Mouse (Mus musculus): Measurements from ENCODE around the gene Bcl6.

Bcl6 gene

DNA sequence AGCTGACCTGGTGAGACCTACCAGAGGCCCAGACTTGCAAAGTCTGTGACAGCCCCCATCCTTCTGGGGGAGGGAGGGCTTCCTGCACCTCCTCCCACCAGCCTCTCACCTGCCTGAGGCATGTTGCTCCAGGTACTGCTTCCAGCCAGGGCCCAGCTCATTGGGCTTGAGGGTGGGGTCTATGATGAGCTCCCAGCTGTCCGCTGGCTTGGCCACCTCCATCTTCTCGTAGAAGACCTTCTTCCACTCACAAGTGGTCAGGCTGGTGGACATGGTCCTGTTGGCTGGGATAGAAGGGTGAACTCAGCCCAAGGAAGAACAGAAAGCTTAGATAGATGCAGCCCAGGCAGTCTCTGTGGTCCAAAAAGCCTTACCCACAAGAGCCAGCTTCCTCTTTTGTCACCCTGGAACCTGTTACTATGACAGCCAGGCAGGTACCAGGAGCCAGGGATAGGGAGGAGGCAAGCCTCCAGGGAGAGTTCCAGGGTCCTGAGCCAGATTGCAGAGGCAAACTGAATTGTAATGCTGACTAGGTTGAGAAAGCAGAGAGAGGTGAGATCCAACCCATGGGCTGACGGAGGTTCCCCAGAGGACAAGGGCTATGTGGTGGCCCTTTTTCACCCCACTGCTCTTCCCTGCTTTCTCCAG lies 58.1 kb downstream of the Bcl6 start:
- in situ Hi-C loops (cut with MboI; ENCODE audit: low sequenced_read_pairs), result no loop called here

DNA sequence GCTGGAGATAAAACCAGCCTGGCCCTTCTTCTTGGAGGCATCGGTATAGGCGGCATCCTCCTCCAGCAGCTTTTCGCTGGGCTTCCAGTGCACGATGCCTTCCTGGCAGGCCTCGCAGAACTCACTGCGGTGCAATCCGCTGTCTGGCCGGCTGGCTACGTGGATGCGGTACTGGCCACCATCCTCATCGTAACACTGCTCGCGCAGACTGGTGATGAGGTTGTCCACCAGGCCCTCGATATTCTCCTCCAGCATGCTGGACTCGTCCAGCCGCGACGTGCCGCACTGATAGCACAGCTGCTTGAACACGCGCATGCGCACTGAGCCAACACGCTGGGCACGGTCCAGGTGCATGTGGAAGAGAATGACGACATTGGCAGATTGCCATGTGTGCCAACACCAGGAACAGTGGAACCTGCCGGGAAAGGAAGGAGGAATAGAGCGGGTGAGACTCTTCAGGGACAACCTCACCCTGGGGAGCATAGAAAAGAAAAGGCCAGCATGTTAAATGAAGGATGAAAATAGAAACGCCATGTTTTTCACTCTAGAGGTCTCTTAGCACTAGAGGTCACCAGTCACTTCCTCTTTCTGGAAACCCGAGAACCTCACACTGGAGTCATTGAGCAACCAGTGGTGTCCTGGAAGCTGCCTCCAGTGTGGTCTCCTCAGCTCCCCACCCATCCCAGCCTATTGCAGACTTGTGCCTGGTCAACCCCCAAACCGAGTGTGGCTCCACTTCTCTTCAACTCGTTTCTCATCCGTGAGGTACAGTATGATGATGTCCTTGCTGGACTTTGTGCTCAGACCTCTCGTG lies 61.1 kb downstream of the Bcl6 start:
- in situ Hi-C loops (cut with MboI; ENCODE audit: low sequenced_read_pairs), result no loop called here

DNA sequence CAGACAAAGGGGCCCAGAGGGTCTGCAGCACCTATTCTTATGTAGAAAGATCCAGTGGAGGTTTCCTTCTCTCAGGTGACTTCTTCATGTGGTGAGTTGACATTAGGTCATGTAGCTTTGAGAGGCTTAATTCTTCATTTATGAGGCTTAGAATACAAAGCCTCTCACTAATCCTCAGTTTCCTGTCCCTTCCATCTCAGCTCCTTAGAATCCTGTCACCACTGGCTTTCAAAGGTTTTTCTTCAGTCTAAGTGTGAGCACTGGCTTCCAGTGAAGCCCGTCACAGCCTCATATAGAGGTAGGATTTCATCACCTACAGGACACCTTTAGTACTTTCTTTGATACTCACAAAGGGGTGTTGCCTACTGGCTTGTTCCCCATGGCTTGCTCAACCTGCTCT lies 65.7 kb downstream of the Bcl6 start:
- in situ Hi-C loops (cut with MboI; ENCODE audit: low sequenced_read_pairs), result loop anchor here (25.0 kb wide), 1 partner anchor 386 kb away; no protein-coding TSS in a partner anchor

DNA sequence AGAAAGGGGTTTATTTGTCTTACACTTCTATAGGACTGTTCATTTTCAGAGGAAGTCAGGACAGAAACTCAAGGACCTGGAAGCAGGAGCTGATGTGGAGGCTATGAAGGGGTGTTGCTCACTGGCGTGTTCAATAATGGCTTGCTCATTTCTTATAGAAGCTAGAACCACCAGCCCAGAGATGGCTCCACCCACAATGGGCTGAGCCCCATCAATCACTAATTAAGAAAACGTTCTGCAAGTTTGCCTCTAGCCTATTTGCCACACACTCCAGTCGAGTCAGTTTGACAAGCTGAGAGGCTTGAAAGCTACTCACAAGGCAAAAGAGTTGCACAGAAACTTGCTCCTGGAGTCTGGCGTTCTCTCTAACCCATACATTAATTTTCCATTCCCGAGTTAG lies 67.0 kb downstream of the Bcl6 start:
- in situ Hi-C loops (cut with MboI; ENCODE audit: low sequenced_read_pairs), result loop anchor here (25.0 kb wide), 1 partner anchor 384 kb away; no protein-coding TSS in a partner anchor

DNA sequence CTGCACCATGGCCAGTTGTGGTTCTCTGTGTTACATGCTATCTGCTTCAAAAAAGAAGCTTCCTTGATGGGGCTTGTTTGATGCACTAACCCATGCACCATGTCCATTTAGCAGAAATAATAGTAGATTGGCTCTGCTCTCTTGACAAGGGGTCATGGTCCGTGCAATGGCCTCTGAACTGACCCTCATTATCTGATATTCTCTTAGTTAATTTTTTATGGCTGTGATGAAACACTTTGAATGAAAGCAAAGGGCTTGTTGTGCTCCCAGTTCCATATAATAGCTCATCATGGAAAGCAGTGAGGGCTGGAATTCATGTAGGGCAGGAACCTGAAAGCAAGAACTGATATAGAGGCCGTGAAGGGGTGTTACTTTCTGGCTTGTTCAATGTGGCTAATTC lies 69.2 kb downstream of the Bcl6 start:
- in situ Hi-C loops (cut with MboI; ENCODE audit: low sequenced_read_pairs), result loop anchor here (25.0 kb wide), 1 partner anchor 382 kb away; no protein-coding TSS in a partner anchor
